Mouse (Mus musculus) cerebellum, postnatal 4 days (tissue): ENCODE data around the gene Naxd.
"Not testable (repeated sequence)": the region's sequence is repeated elsewhere in the genome, so short reads cannot be mapped to it uniquely, and the experiment has no call there.

Source experiments
- DNase-seq, 2 experiments: peaks; one replicate each; pipeline ENCODE4 v3.0.0; 2022; ENCODE audit warnings: low spot score in 2 of 2, mixed read lengths in 1 of 2

Naxd gene

GRCm38 (mm10) chr8:11512711-11513110 lies 15.4 kb downstream of the Naxd start:
- DNase-seq = no peak

GRCm38 (mm10) chr8:11513247-11513646 lies 15.9 kb downstream of the Naxd start:
- DNase-seq = no peak

GRCm38 (mm10) chr8:11516292-11516691 lies 19.0 kb downstream of the Naxd start:
- DNase-seq = no peak

GRCm38 (mm10) chr8:11517366-11518055 lies 20.2 kb downstream of the Naxd start:
- DNase-seq = no peak

- DNase-seq = no peak
Observed at GRCm38 (mm10) chr8:11518056-11518396, 20.7 kb downstream of the Naxd start.

- no peak for DNase-seq
Observed at GRCm38 (mm10) chr8:11518676-11519075, 21.4 kb downstream of the Naxd start.

- DNase-seq = no peak
Observed at GRCm38 (mm10) chr8:11523331-11523730, 26.0 kb downstream of the Naxd start.

GRCm38 (mm10) chr8:11530155-11530770 lies 33.0 kb downstream of the Naxd start:
- no peak for DNase-seq

GRCm38 (mm10) chr8:11530849-11531248 lies 33.5 kb downstream of the Naxd start:
- no peak for DNase-seq

GRCm38 (mm10) chr8:11534494-11534893 lies 37.2 kb downstream of the Naxd start:
- DNase-seq = no peak

- no peak for DNase-seq
Observed at GRCm38 (mm10) chr8:11539049-11539448, 41.7 kb downstream of the Naxd start.

GRCm38 (mm10) chr8:11540182-11540581 lies 42.9 kb downstream of the Naxd start:
- no peak for DNase-seq

GRCm38 (mm10) chr8:11542031-11542430 lies 44.7 kb downstream of the Naxd start:
- DNase-seq = no peak

GRCm38 (mm10) chr8:11542866-11543265 lies 45.6 kb downstream of the Naxd start:
- DNase-seq = no peak

- peak in 1 of 2 experiments; percentile 51 for DNase-seq
Observed at GRCm38 (mm10) chr8:11544386-11544785, 47.1 kb downstream of the Naxd start.

- DNase-seq = no peak
Observed at GRCm38 (mm10) chr8:11547063-11547462, 49.8 kb downstream of the Naxd start.

GRCm38 (mm10) chr8:11549706-11550105 lies 52.4 kb downstream of the Naxd start:
- DNase-seq = peak in 1 of 2 experiments; percentile 66

GRCm38 (mm10) chr8:11550281-11550948 lies 53.1 kb downstream of the Naxd start, which contains the start of gene Cars2:
TSS of gene Cars2 (minus strand) at chr8:11550783.
- DNase-seq = peak; percentile 58 to 84

- not testable (repeated sequence) for DNase-seq
Observed at GRCm38 (mm10) chr8:11551497-11551896, 54.2 kb downstream of the Naxd start.

GRCm38 (mm10) chr8:11552390-11552789 lies 55.1 kb downstream of the Naxd start:
- no peak for DNase-seq

GRCm38 (mm10) chr8:11554799-11555719 lies 57.8 kb downstream of the Naxd start, which contains the start of gene Ing1:
TSS of gene Ing1 (plus strand) at chr8:11555571.
- peak; percentile 88 to 97 for DNase-seq
